Mouse (Mus musculus): ENCODE measurements around the gene Cyfip2. TPM values are rescaled to one million over a fixed set of nuclear protein-coding genes. Genes with fewer than 3 reads are reported as not detected.

Cyfip2 gene
- polyA plus RNA-seq, 1 experiment from 2014 or later = 7.5 TPM

DNA sequence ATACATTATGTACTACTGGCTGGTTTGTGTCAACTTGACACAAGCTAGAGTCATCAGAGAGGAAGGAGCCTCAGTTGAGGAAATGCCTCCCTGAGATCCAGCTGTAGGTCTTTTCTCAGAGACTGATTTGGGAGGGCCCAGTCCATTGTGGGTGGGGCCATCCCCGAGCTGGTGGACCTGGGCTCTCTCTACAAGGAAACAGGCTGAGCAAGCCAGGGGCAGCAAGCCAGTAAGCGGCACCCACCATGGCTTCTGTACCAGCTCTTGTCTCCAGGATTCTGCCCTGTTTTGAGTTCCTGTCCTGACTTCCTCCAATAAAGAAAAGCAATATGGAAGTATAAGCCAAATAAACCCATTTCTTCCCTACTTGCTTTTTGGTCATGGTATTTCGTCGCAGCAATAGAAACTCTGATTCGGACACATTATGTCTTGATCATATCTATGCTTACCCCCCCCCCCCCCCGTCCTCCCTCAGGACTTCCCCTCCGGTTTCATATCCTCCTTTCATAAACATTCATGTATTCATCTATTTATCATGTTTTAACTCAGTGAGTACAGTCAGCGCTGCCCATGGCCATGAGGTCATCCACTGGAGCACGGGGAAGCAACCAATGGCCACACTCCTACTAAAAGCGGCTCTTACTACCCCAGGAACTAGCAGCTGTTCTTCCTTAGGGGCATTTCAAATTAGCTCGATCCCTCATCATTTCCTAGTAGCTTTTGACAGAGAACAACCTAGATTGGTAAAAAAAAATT lies 47.5 kb downstream of the Cyfip2 start:
- no peak overlapping the region for H3K4me2 ChIP-seq (replicated peaks)
- ATAC-seq = no peak
- no peaks in the 10 kb centered on the region for H3K36me3 ChIP-seq
- no peaks in the 10 kb centered on the region for H3K9me3 ChIP-seq
- H3K27ac ChIP-seq = no peak overlapping the region
- H3K9ac ChIP-seq = no peak overlapping the region
- no peak overlapping the region for H3K4me3 ChIP-seq (replicated peaks)
- no peaks in the 10 kb centered on the region for H3K4me1 ChIP-seq (replicated peaks)
- no peaks in the 10 kb centered on the region for H3K27me3 ChIP-seq (replicated peaks)
- WGBS = 78% methylated on average over 11 of the region's 11 CpGs

DNA sequence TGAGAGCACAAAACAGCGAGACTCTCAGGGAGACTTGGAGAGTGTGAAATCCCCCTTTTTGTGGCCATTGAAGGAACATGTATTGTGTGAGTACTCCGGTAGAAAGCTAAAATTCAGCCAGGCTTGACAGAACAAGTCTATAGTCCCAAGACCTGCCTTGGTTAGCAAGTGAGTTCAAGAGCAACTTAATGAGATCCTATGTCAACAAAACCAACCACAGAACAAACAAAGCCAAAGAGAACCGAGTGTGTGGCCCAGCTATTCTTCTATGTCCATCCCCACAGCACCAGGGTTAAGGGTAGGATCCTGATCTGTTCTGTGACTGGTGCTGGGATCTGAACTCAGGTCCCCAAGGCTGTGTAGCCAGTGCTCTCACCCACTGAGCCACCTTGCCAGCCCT lies 48.1 kb downstream of the Cyfip2 start:
- Histone ChIP-seq H3K4me3 (replicated peaks) (no peak overlapping the region), H3K4me1 (replicated peaks) (no peaks in the 10 kb centered on the region), H3K9me3 (no peaks in the 10 kb centered on the region), H3K9ac (no peak overlapping the region), H3K27me3 (replicated peaks) (no peaks in the 10 kb centered on the region), H3K36me3 (no peaks in the 10 kb centered on the region), H3K4me2 (replicated peaks) (no peak overlapping the region), H3K27ac (no peak overlapping the region)
- no peak for ATAC-seq
- WGBS = 76% methylated on average over 3 of the region's 3 CpGs

DNA sequence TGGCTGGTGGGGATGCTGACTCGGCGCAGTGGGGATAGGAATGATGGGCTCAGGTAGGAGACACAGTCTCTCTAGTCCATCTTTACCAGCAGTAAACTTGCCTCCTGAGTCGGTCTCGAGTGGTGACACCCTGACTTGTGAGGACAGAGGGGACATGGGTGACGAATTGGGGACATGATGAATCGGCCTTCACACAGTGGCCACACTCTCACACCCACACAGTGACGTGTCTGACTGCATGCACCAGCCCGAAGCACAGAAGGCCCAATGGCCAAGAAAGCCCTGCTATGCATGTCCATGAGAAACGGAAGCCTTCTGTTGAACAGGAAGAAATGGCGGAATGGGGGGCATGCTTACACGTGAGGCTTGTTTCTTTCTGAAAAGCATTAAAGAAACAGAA lies 49.4 kb downstream of the Cyfip2 start:
- no peak for ATAC-seq
- no peak overlapping the region for H3K27ac ChIP-seq
- 90% methylated on average over 11 of the region's 11 CpGs for WGBS
- H3K27me3 ChIP-seq (replicated peaks) = no peaks in the 10 kb centered on the region
- H3K4me2 ChIP-seq (replicated peaks) = no peak overlapping the region
- no peak overlapping the region for H3K9ac ChIP-seq
- H3K9me3 ChIP-seq = no peaks in the 10 kb centered on the region
- no peaks in the 10 kb centered on the region for H3K4me1 ChIP-seq (replicated peaks)
- H3K36me3 ChIP-seq = no peaks in the 10 kb centered on the region
- H3K4me3 ChIP-seq (replicated peaks) = no peak overlapping the region

GRCm38 (mm10) chr11:46262854-46263253 lies 49.8 kb downstream of the Cyfip2 start:
- Histone ChIP-seq H3K9ac (no peak overlapping the region), H3K9me3 (no peaks in the 10 kb centered on the region), H3K4me1 (replicated peaks) (no peaks in the 10 kb centered on the region), H3K36me3 (no peaks in the 10 kb centered on the region), H3K4me2 (replicated peaks) (no peak overlapping the region), H3K27me3 (replicated peaks) (no peaks in the 10 kb centered on the region), H3K4me3 (replicated peaks) (no peak overlapping the region), H3K27ac (no peak overlapping the region)
- no peak for ATAC-seq
- 79% methylated on average over 3 of the region's 3 CpGs for WGBS

- Histone ChIP-seq H3K4me2 (replicated peaks) (no peak overlapping the region), H3K36me3 (no peaks in the 10 kb centered on the region), H3K27ac (no peak overlapping the region), H3K27me3 (replicated peaks) (no peaks in the 10 kb centered on the region), H3K4me1 (replicated peaks) (no peaks in the 10 kb centered on the region), H3K4me3 (replicated peaks) (no peak overlapping the region), H3K9me3 (no peaks in the 10 kb centered on the region), H3K9ac (no peak overlapping the region)
- ATAC-seq = no peak
- 92% methylated on average over 8 of the region's 8 CpGs for WGBS
These were observed 53.9 kb downstream of the Cyfip2 start for GRCm38 (mm10) chr11:46258749-46259148.

GRCm38 (mm10) chr11:46258207-46258606 lies 54.5 kb downstream of the Cyfip2 start:
- Histone ChIP-seq H3K4me1 (replicated peaks) (no peaks in the 10 kb centered on the region), H3K4me2 (replicated peaks) (no peak overlapping the region), H3K27ac (no peak overlapping the region), H3K36me3 (no peaks in the 10 kb centered on the region), H3K9ac (no peak overlapping the region), H3K9me3 (no peaks in the 10 kb centered on the region), H3K27me3 (replicated peaks) (no peaks in the 10 kb centered on the region), H3K4me3 (replicated peaks) (no peak overlapping the region)
- 74% methylated on average over 4 of the region's 4 CpGs for WGBS
- no peak for ATAC-seq

GRCm38 (mm10) chr11:46255291-46255690 lies 57.4 kb downstream of the Cyfip2 start:
- Histone ChIP-seq H3K27me3 (replicated peaks) (no peaks in the 10 kb centered on the region), H3K9me3 (no peaks in the 10 kb centered on the region), H3K4me3 (replicated peaks) (no peak overlapping the region), H3K4me2 (replicated peaks) (no peak overlapping the region), H3K27ac (no peak overlapping the region), H3K36me3 (no peaks in the 10 kb centered on the region), H3K4me1 (replicated peaks) (no peaks in the 10 kb centered on the region), H3K9ac (no peak overlapping the region)
- no peak for ATAC-seq
- WGBS = 85% methylated on average over 2 of the region's 2 CpGs

- WGBS = 29% methylated on average over 7 of the region's 7 CpGs
- Histone ChIP-seq H3K4me3 (replicated peaks) (no peak overlapping the region), H3K4me1 (replicated peaks) (no peaks in the 10 kb centered on the region), H3K9ac (no peak overlapping the region), H3K27me3 (replicated peaks) (no peaks in the 10 kb centered on the region), H3K27ac (no peak overlapping the region), H3K4me2 (replicated peaks) (no peak overlapping the region), H3K36me3 (no peaks in the 10 kb centered on the region), H3K9me3 (no peaks in the 10 kb centered on the region)
- 0 out of 2 replicates have a peak, but pooled peaks have one; percentile 43 for ATAC-seq
These were observed 60.7 kb downstream of the Cyfip2 start for GRCm38 (mm10) chr11:46251994-46252393.

GRCm38 (mm10) chr11:46248352-46248751 lies 64.3 kb downstream of the Cyfip2 start:
- Histone ChIP-seq H3K27me3 (replicated peaks) (no peaks in the 10 kb centered on the region), H3K27ac (no peak overlapping the region), H3K4me1 (replicated peaks) (no peaks in the 10 kb centered on the region), H3K9me3 (no peaks in the 10 kb centered on the region), H3K36me3 (no peaks in the 10 kb centered on the region), H3K4me2 (replicated peaks) (no peak overlapping the region), H3K9ac (no peak overlapping the region), H3K4me3 (replicated peaks) (no peak overlapping the region)
- ATAC-seq = no peak
- WGBS = 90% methylated on average over 3 of the region's 3 CpGs

- H3K4me1 ChIP-seq (replicated peaks) = no peaks in the 10 kb centered on the region
- no peaks in the 10 kb centered on the region for H3K27me3 ChIP-seq (replicated peaks)
- no peaks in the 10 kb centered on the region for H3K9me3 ChIP-seq
- no peak overlapping the region for H3K4me3 ChIP-seq (replicated peaks)
- H3K36me3 ChIP-seq = no peaks in the 10 kb centered on the region
- WGBS = 64% methylated on average over 7 of the region's 7 CpGs
- H3K4me2 ChIP-seq (replicated peaks) = no peak overlapping the region
- no peak overlapping the region for H3K27ac ChIP-seq
- H3K9ac ChIP-seq = no peak overlapping the region
- ATAC-seq = no peak
These were observed 66.3 kb downstream of the Cyfip2 start for GRCm38 (mm10) chr11:46246393-46246792.

DNA sequence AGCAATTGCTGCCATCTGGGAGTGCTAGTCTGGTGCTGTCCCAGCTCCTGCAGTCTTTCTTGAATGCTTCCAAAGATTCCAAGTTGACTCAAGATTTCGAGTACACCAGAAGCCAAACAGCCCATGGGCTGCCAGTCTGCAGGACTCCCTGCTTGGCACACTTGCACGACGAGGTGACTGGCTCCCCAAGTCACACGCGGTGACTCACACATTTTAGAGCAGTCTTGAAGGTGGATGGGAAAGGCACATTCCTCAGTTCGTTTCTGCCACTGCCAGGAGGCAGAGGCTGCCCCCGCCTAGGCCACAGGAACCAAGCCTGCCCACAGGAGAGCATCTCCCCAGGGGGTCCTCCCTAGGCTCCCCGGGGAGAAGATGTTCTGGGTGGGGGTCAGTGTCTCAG lies 66.7 kb downstream of the Cyfip2 start:
- Histone ChIP-seq H3K27ac (no peak overlapping the region), H3K4me3 (replicated peaks) (no peak overlapping the region), H3K36me3 (no peaks in the 10 kb centered on the region), H3K4me1 (replicated peaks) (no peaks in the 10 kb centered on the region), H3K27me3 (replicated peaks) (no peaks in the 10 kb centered on the region), H3K4me2 (replicated peaks) (no peak overlapping the region), H3K9me3 (no peaks in the 10 kb centered on the region), H3K9ac (no peak overlapping the region)
- ATAC-seq = no peak
- 70% methylated on average over 8 of the region's 8 CpGs for WGBS

GRCm38 (mm10) chr11:46244731-46245604 lies 67.7 kb downstream of the Cyfip2 start:
- Histone ChIP-seq H3K9me3 (no peaks in the 10 kb centered on the region), H3K4me1 (replicated peaks) (no peaks in the 10 kb centered on the region), H3K27ac (no peak overlapping the region), H3K4me3 (replicated peaks) (no peak overlapping the region), H3K27me3 (replicated peaks) (no peaks in the 10 kb centered on the region), H3K9ac (no peak overlapping the region), H3K4me2 (replicated peaks) (no peak overlapping the region), H3K36me3 (no peaks in the 10 kb centered on the region)
- no peak for ATAC-seq
- WGBS = 93% methylated on average over 23 of the region's 23 CpGs

All from intestine, embryonic 15.5 days (tissue).